Mouse (Mus musculus): ENCODE data around the gene Cdc42bpb. TPM values are rescaled to one million over a fixed set of nuclear protein-coding genes. Genes with fewer than 3 reads are reported as not detected.

The Cdc42bpb gene
- total RNA-seq, 2 experiments from 2014 or later, result 146 to 152 TPM

GRCm38 (mm10) chr12:111309256-111309655, 68.3 kb downstream of the Cdc42bpb start:
- no peak for DNase-seq (ENCODE audit: low spot score in 2 of 2)
- intact Hi-C loops (cut with DNase I), result no loop called here

DNA sequence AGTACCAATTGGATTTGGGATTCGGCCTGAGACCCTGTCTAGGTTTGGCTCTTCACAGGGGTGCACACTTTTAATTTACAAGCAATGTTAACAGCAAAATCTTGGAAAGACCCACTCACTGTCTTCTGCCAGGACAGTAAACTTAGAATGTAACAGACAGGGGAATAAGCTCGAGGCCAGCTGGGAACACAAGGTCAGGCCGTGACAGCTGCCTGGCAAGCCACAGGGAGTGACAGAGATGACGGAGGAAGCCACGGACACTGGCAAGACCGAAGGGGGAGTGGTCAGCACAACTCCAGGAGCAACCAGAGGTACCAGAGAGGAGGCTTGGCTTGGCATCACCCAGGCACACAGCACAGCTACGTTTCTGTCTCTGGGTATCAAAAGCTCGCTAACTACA, 70.7 kb downstream of the Cdc42bpb start:
- no peak for DNase-seq (ENCODE audit: low spot score in 2 of 2)
- intact Hi-C loops (cut with DNase I), result no loop called here

DNA sequence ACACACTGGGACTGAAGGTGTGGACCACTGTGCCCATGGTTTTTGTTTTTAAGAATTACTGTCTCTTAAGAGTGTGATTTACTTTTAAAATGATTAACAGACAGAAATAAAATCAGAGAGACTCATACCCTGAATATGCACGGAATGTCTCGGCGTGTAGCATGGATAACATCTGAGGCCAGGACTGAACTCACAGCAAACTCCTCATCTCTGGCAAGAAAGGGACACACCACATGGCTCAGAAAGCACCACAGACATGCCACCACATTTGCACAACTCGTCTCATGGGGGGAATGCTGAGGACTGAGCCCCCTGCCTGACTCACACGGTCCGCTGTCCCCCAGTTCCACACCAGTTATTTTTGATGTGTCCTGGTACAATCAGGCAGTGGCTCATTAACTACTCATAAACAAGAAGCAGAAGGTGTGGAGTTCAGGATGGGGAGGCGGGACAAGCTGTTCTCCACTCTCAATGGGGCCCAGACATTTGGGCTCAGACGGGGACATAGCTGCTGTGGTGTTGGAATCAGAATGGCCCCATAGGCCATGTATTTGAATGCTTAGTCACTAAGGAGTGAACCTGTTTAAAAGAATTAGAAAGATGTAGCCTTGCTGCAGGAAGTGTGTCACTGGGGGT, 73.7 kb downstream of the Cdc42bpb start:
- DNase-seq (ENCODE audit: low spot score in 2 of 2), result no peak
- intact Hi-C loops (cut with DNase I), result no loop called here

DNA sequence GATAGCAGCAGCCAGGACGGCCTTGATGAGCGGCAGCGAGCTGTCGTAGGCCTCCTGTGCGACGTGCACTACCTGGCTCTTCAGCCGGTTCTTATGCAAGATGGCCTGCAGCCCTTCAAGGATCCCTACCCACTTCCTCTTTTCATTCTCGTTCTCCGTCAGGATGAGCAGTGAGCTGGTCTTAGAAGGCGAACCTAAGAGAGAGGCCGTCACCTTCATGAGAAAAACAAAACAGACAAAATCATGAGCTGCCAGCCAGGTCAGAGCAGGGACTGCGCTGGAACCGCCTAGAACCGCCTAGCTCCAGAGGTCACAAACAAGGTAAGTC, 75.5 kb downstream of the Cdc42bpb start:
- DNase-seq (ENCODE audit: low spot score in 2 of 2), result no peak
- intact Hi-C loops (cut with DNase I), result no loop called here

DNA sequence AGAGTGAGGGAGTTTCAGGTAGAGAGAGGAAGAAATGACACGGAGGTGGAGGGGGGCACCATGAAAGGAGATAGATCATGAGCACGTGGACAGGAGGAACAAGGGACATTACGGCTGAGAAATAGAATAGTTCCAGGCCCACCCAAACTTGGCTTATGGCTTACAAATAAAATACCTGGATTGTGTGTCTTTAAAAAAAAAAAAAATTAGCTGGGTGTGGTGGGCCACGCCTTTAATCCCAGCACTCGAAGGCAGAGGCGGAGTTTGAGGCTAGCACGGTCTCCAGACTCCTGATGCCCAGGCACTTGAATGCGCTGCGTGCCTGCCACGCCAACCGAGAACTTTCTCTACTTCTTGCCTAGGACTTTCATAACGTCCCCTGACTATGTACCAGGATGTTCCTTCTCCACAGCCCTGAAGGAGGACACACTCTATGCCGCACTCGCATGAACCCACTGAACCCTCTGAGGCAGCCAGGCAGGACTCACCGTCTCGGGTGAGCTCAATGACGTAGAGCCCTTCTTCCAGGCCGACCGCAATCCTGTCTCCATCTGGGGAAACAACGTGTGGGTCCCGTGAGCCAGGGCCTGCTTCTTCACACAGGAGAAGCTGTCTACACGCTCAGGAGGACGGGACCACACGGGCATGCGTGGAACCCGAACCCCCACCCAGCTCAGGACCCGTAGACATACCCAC, 76.0 kb downstream of the Cdc42bpb start:
- intact Hi-C loops (cut with DNase I), result no loop called here
- no peak for DNase-seq (ENCODE audit: low spot score in 2 of 2)

DNA sequence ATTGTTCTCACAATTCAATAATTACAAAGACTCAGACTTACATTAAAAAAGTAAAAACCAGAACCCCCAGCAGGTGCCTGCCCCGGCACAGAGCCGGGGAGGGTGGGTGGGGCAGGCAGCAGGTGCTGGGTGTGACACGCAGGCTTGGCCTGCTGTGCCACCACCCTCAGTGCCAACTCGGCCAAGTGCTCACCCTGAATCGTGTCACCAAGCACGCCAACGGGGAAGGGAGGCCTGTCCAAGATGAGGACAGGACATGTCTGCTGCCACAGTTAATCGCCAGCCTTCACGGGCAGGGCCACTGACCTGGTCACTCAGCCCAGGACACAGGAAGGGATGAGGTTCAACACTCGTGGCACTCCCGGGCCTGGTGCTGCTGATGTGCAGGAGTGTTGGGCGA, 84.5 kb downstream of the Cdc42bpb start:
- DNase-seq (ENCODE audit: low spot score in 2 of 2), result no peak
- intact Hi-C loops (cut with DNase I), result no loop called here

DNA sequence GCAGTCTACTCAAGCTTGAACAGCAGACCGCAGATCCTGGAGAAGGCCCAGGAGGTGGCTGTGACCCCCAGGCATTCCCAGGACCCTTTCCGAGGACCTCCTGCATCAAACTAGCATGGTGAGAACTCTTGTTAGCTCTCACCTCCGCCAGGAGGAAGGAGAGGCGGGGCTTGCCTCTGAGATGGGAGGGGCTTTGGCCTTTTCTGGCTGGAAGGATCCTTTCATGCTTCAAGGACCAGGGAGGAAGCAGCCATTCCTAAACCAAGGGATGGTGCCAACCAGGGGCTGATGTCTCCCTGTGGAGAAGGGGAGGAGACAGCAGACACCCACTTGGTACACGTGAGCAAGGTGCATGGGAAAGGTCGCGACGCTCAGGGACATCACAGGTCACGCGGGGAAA, 93.0 kb downstream of the Cdc42bpb start:
- intact Hi-C loops (cut with DNase I), result no loop called here
- no peak for DNase-seq (ENCODE audit: low spot score in 2 of 2)

GRCm38 (mm10) chr12:111283573-111283972, 93.9 kb downstream of the Cdc42bpb start:
- DNase-seq (ENCODE audit: low spot score in 2 of 2), result no peak
- intact Hi-C loops (cut with DNase I), result no loop called here

DNA sequence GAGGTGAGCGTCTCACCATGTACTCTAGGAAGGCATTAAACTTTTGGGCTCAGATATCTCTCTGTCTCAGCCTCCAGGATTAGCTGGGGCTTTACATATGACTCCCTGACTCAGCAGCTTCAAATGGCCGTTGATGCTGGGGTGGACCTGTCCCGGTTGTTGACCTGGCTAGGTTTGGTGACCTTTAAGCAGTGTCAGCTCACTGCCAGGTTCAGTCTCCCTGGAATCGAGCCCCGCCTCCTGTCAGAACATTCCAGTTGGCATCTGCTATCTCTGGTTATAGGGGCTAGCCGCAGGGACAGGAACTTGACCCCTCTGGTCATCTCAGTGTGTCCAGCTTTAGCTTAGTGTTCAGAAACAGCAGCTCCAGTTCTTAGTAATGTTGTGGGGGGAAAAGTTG, 101.1 kb downstream of the Cdc42bpb start:
- intact Hi-C loops (cut with DNase I), result no loop called here
- DNase-seq (ENCODE audit: low spot score in 2 of 2), result no peak

- DNase-seq (ENCODE audit: low spot score in 2 of 2), result no peak
Observed at GRCm38 (mm10) chr12:111275150-111275841, 102.2 kb downstream of the Cdc42bpb start.

GRCm38 (mm10) chr12:111274447-111275149, 102.9 kb downstream of the Cdc42bpb start:
- intact Hi-C loops (cut with DNase I), result no loop called here
- DNase-seq (ENCODE audit: low spot score in 2 of 2), result peak in 1 of 2 experiments; percentile 39

More at GRCm38 (mm10) chr12:111275150-111275841, 102.2 kb downstream of the Cdc42bpb start:
- intact Hi-C loops (cut with DNase I), result no loop called here

GRCm38 (mm10) chr12:111274006-111274405, 103.5 kb downstream of the Cdc42bpb start:
- DNase-seq (ENCODE audit: low spot score in 2 of 2), result no peak
- intact Hi-C loops (cut with DNase I), result no loop called here

DNA sequence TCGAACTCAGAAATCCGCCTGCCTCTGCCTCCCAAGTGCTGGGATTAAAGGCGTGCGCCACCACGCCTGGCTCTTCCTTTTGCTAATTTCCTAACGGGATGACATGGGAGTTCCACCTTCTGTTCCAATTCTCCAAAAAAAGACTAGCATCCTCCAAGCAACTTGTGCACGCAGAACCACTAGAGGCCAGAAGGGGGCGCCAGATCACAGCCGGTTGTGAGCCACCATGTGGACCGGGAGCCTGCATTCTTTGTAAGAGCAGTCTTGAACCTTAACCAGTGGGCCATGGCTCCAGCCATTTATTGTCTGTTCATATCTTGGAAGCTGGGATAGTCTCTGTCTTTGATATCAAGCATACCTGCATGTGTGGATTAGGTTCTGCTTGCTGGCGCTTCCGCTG, 105.1 kb downstream of the Cdc42bpb start:
- peak; percentile 73 to 84 for DNase-seq (ENCODE audit: low spot score in 2 of 2)
- intact Hi-C loops (cut with DNase I), result no loop called here

- intact Hi-C loops (cut with DNase I), result no loop called here
- DNase-seq (ENCODE audit: low spot score in 2 of 2), result no peak
Observed at GRCm38 (mm10) chr12:111271966-111272365, 105.6 kb downstream of the Cdc42bpb start.

GRCm38 (mm10) chr12:111271406-111271805, 106.1 kb downstream of the Cdc42bpb start:
- intact Hi-C loops (cut with DNase I), result no loop called here
- no peak for DNase-seq (ENCODE audit: low spot score in 2 of 2)

- intact Hi-C loops (cut with DNase I), result no loop called here
- no peak for DNase-seq (ENCODE audit: low spot score in 2 of 2)
Observed at GRCm38 (mm10) chr12:111270629-111271277, 106.8 kb downstream of the Cdc42bpb start, which contains the start of gene Amn. Gene Amn, plus strand, starts transcription at chr12:111271095.

GRCm38 (mm10) chr12:111267673-111268325, 109.7 kb downstream of the Cdc42bpb start:
- no peak for DNase-seq (ENCODE audit: low spot score in 2 of 2)
- intact Hi-C loops (cut with DNase I), result no loop called here

DNA sequence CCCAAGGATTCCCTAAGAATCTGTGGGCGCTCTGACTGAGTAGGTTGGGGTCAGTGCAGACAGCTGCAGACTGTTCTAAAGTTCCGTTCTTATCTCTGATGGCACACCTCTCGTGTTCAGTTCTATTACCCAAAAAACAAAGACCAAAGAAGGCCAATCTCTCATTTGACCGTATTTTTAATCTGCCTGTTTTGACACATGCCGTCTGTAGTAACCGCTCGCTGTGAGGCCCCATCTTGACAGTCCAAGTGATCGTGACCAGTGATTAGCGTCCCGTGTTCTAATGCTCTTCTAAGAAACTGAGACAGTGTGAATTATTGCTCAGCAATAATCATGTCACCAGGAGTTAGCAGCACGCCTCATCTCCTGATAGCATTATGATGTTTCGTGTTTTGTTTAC, 110.9 kb downstream of the Cdc42bpb start:
- intact Hi-C loops (cut with DNase I), result no loop called here
- DNase-seq (ENCODE audit: low spot score in 2 of 2), result no peak

DNA sequence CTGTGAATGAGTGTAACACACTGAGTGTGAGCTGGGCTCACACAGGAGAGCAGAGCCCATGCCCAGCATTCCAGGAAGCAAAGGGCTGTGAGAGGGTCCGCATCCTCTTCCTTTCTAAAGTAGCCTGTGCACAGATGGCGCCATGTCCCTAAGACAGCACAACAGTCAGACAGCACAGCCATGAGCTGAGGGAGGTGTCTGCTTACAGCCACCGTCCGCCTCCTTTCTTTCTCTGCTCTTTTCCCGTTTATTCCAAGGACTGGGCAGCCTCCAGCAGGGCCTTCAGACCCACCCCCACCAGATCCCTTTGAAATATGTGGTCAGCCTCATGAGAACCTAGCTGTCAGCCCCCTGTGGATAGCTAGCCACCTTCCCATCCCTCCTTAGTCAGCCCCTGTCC, 112.3 kb downstream of the Cdc42bpb start:
- DNase-seq (ENCODE audit: low spot score in 2 of 2), result no peak
- intact Hi-C loops (cut with DNase I), result no loop called here

All from left cerebral cortex, postnatal 36 days (tissue).